Mouse (Mus musculus) lung, postnatal 25 days (tissue): ENCODE results near the gene Tango2.
A peak's percentile ranks its signal among the peaks of the same experiment; 100 is the strongest.

ENCODE experiments used
- DNase-seq: peaks from one replicate; pipeline ENCODE4 v3.0.0; 2022; ENCODE audit warnings: low spot score

Tango2 gene

DNA sequence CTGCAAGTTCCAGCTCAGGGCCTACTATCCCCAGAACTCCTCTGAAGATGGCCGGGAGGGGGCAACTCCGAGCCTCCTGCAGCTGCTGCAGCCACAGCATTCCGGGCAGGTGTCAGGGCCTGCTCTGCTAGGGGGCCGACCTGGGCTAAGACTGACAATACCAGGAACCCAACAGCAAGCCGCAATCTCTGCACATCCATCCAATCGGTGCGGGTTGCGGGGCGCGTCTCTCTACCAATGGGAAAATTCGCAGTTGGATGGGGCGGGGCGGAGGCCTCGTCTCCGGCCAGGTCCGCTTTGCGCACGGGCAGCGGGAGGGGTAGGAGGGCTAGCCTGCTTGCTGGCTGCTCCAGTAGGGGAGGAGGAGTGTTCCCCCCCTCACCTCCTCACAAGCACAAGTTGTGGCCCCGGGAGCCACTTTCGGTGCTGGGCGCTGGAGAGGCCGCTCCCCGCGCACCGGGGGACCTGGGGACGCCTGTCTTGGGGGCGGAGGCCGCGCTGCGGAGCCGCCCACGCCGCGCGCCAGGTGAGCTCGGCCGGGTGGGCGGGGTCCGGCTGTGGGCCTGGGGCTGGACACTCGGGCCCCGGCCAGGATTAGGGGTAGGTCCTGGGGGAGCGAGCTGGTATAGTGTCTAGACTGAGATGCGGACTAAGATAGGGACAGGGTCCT is at the start of gene Tango2, which contains the start of gene Arvcf:
TSS of gene Tango2 (minus strand) at position 173 of the 670 bp plus-strand sequence.
TSS of gene Arvcf (plus strand) at position 252 of the 670 bp plus-strand sequence.
- DNase-seq, result peak; percentile 94

DNA sequence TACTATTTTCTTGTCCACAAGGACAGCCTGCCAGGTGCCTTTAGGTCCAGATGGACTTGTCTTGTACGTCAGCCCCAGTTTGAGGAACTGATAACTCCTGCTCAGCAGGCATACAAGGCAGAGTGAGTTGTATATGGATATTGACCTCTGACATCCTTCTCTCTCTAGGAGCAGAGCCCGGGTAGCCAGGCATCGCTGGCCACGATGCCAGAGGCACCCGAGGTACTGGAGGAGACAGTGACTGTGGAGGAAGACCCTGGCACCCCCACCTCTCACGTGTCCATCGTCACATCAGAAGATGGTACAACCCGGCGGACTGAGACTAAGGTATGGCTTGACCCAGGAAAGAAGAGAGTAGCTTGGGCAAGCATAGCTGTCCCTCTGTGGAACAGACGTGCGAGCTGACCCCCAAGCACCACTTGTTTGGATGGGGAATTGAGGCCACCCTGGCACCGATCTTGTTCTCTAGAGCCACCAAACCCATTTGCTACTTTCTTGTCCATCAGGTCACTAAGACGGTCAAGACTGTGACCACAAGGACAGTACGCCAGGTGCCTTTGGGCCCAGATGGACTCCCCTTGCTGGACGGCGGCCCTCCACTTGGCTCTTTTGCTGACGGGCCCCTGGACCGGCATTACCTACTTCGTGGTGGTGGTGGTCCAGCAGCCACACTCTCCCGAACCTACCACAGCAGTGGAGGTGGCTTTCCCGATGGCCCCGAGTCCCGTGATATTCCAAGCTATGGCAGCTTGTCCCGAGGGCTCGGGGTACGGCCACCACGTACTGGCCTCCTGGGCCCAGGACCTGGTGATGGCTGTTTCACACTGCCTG is 49.1 kb upstream of the Tango2 start:
- DNase-seq, result no peak

DNA sequence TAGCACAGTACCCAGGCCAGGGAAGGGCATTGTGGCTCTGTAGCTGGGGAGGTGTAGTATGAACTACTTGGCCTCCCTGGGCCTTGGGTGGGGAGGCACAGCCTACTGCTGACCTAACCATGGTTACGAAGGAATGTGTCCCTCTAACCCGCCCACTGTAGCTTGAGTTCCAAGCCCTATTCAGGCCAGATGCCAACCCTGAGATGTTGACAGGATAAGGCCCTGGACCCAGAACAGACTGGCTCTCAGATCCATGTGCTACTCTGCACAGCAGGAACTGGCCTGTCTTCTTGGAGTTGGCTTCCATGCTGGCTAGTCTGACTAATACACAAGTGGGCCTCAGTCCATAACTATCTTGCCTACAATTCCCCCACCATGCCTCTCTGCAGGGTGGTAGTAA is 48.3 kb upstream of the Tango2 start:
- DNase-seq, result peak; percentile 83

DNA sequence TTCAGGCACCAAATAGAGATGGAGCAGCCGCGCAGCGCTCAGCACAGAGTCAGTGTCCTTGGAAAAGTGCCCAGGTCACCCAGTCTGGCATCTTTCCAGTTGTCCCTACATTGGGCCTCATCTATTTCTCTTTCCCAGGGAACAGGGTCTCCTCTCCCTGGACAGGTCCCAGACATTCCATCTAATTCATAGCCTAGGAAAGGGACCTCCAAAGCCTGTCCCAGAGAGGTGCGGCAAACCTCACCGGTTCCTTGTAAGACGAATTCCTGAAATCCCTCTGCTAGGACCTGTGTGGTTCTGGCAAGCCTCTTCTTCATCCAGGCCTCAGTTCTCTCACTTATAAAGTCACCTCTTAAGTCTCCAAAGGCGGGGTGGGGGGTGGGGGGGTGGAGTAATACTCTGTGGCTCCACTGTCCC is 47.7 kb upstream of the Tango2 start:
- DNase-seq, result peak; percentile 34

DNA sequence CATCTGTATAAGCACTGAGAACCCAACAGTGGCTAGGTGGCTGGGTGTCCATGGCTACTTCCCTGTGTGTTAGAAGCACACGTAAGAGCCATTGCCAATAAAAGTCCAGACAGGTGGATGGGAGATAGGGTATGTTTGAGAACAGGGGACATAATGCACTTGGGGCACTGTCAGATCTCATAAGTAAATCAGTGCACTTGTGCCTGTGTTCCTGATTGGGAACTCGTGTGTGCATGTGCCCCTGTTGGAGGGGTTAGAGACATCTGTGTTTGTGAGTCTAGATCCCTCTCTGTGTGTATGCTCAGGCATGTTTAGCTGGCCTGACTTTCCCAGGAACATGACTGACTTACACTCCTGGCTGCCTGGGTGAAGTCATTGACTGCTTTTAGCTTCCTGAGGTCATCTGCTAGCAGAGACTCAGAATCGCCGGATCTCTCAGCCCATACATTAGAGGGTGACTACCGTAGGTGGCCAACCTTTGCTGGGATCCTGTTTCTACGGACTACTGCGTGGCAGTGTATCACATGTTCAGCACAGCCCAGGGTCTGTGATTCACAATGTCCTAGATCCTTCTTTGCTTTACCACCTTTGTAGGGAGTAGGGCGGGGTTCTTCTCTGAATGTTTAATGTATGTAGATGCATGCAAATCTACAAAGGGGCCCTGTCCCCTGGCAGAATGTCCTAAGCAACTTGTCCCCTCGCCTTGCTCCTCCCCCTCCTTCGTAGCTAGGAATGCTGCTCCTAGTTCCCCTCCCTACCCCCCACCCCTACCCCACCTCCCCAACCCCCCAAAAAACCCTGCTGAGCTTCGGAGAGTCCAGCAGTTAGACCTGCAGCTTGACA is 47.1 kb upstream of the Tango2 start:
- DNase-seq, result no peak

DNA sequence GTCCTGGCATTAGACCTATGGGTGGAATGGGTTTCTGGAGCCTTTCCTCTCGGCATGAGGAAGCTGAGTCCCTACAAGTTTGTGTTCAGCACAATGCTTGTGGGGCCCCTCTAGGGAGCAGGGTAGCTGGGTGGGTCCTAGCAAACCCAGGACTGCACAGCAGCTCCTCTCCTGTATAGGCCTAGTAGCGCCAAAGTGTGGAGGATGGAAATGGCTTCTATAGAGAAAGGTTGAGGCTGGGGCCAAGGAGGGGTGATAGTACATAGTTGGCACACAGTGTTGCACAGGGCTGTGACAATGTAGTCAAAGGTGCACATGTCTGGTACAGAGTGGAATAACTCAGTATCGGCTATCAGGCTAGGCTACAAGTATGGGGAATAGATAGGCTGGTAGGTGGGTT is 46.2 kb upstream of the Tango2 start:
- no peak for DNase-seq

DNA sequence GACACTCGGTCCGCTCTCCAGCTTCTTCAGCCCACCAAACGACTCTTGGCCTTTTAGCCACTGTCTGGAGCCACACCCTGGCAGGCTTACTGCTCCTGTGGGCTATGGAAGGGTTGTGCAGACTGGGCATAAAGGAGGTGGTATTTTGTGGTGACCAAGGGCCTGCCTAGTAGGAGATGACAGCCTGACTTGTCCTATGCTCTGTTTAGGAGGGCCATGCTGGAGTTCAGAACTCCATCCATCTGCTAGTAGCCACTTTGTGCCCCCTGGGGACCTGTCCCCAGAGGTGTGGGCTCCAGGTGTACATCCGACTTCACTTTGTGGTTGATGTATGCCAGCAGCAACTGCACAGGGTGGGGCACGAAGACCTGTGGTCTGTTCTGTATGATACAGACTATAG is 45.7 kb upstream of the Tango2 start:
- DNase-seq, result no peak

DNA sequence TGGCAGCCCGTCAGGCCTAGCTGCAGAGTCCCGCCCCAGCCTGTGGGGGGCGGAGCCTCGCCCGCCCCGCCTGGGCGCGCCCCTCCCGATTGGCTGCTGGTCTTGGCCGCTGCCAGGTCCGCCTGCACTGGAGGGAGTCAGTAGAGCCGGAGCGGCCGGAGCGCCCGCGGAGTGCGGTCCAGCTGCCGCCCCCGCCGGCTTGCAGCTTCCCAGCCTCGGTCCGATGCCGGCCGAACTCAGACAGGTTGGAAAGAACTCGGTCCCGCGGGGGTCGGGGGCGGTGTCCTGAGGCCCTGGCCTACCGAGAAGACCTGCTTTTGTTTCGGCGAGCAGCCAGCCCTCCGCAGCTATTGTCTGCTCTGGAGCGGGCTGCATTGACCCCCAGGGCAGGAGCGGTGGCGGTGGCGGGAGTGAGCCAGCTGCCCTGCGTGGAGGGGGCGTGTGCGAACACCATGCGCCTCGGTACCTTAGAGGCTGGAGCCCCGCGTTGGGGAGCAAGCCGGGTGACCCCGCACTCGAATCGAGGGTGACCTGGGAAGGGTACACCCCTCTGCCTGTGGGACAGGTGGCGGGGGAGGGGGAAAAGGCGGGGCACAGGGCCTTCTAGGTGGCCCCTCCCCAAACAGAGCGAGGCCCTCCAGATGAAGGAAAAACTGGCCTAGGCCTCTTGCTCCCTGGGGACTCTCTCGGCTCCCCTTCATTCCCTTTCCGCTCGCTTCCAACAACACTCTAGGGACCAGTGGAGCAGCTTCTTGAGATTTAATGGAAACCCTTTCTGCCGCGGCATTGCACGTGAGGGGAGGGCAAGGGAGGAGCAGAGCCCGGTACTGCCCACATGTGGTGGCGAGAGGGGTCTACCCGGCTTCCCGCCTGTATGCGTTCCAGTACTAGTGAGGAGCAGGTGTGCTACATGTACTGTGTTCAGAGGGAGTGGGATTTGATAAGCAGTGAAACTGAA is 44.8 kb upstream of the Tango2 start:
- DNase-seq, result peak; percentile 92

DNA sequence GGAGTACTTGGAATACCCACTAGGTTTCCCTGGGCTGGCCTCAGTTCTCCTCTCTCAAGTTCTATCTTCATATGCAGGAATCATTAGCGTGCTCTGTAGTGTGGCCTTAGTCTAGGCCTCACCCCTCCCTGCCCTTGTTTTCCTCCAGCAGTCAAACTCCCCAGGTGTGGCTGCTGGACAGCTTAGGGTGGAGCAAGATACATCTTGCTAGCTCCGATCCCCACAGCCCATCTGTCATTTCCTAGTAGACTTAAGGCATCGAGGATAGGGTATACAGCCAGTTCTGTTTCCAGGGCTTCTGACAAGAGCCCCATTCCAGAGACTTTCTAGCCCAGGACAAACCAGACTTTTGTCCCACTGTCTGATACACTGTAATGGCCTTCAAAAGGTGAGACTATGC is 43.8 kb upstream of the Tango2 start:
- DNase-seq, result no peak

DNA sequence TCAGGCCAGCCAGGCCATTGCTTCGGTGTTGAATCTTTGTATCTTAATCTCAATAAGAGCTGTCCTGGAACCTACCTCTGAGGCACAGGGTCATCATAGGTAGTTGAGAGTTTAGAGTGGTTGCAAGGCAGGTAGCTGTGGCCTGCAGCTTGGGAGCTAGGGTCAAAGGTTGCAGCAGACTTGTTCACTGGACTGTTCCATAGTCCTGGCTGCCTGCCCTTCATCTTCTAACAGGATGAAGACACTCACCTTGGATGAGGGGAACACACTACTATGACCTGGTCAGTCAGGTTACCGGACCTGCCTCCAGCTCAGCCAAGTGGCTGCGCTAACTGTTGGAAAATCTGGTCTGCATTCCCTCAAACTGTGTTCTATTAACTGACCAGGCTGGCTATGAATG is 43.2 kb upstream of the Tango2 start:
- no peak for DNase-seq

DNA sequence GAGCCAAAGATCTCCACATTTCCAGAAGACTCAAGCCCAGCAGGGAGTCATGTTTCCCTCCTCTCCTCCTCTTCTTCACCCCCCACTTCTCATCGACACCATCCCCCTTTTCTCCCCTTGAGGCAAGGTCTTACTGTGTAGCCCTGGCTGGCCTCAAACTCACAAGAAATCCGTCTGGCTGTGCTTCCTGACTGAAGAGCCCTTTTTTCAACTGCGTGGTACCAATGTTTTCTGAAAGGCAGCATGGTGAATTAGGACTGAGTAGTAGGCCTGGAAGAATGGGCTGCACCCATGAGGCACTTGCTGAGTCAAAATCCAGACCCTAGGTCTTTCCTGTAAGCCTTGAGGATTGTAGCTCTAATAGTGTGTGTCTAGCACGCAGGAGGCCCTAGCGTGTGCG is 42.5 kb upstream of the Tango2 start:
- DNase-seq, result no peak

DNA sequence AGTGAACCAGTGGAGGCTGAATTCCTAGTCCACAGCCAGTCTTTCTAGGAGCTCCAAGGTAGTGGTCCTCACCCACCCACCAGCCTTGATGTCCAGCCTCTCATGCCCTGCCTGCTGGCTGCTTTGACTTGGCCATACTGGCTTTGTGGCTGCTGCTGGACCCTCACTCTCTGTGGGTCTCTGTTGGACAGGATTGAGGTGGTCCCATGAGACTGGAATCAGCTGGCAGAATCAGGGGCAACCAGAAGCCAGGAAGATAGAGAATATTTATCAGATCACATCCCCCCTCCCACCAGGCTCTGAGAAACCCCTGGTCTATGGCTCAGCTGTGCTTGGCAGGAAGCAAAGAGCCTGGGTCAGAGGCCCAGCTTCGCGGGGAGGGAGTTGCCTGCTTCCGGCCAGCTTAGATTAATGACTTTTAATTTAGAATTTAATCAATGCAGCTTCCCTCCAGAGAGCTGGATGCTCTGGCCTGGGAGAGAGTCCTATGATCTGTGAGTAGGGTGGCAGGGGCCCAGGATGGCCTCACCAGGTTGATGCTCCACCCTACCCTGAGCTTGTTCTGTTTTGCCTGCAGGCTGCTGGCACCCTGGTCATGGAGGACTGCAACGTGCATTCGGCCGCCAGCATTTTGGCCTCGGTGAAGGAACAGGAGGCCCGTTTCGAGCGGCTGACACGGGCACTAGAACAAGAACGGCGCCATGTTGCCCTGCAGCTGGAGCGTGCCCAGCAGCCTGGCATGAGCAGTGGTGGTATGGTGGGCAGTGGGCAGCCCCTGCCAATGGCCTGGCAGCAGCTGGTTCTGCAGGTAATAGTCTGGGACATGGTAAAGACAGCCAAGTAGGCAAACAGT is 40.9 kb upstream of the Tango2 start:
- DNase-seq, result no peak

DNA sequence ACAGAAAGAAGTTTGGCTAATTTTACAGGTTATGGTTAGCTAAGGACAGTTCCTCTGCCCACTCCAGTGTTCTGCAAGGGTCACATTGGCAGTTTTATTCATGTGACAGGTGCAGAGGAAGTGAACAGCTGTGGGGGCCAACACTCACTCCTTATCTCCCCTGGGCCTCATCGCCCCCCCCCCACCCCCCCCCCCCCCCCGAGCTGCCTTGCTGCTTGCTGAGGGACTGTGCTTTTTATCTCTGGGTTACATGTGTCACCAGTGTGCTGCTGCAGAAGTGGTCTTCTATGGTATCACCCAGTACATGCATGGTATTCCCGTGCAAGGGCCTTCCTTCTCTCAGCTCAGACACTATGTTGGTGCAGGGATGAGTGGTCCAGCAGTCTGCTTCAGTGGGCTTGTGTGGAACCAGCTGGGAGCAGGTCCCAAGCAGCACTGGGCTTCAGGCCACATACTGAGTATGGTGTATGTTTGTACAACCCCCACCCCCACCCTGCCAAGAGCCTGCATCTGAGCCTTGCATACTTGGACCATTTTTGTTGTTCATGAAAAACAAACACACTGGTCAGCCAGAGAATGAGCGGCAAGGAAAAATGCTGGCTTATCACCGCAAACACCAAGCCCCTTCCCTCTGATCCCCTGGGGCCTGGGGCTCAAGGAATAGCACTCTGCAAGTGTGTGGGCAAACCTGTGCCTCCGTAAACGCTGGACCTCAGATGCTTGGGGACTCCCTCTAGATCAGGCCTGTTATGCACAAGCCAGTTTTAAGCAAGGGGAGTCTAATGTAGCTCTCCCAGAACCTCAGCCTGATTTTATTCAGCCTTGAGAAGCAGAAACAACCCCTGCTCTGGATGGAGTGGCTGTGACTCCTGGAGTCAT is 40.0 kb upstream of the Tango2 start:
- no peak for DNase-seq

DNA sequence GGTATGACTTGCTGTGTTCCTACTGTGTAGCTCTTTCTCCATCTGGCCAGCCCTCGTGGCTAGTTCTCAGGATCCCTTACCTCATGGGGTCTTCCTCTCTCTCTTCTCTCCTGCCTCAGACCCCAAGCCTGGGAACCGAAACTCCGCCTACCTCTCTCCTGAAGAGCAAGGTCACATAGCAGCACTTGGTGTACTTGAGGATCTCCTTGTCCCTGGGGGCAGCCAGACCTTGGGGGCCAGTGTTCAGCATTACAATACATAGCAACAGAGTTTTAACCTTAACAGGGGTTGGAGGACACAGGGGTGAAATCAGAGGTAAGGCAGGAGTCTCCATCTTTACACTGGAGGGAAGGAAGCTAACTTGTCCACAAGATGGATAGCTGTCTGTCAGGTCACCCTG is 39.1 kb upstream of the Tango2 start:
- no peak for DNase-seq

DNA sequence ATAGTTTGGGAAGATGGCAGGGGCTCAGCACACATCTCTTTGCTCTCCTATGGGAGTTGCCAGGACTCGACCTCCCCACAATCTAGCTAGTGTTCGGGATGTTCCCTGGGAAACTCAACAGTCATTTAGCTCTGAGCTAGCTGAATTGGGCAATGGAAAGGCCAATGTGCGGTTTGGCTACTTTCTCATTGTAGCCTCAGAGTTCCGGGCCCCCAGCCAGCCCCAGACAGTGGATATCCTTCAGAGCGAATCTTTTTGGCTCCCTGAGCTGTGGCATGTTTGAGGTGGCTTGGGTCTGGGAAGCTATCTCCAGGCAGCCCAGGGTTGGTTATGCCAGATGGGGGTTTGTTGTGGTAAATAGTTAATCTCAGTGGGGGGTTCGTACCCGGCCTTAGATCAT is 38.5 kb upstream of the Tango2 start:
- no peak for DNase-seq

DNA sequence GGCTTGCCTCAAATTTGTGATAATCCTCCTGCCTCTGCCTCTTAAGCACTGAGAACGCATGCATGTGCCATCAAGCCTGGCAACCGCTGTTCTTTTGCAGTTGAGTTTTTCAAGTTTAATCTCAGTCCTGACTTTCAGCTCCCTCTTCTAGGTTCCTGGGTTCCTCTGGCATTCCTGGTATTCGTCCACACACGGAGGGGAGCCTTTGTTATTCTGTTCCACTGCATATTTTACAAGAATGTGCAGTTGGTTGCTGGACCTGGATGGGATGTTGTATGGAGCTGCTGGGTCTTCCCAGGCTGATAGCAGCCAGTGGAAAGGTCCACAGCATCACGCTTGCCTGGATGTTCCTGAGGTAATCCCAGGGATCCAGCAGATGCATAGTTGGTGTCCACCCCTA is 37.5 kb upstream of the Tango2 start:
- no peak for DNase-seq

DNA sequence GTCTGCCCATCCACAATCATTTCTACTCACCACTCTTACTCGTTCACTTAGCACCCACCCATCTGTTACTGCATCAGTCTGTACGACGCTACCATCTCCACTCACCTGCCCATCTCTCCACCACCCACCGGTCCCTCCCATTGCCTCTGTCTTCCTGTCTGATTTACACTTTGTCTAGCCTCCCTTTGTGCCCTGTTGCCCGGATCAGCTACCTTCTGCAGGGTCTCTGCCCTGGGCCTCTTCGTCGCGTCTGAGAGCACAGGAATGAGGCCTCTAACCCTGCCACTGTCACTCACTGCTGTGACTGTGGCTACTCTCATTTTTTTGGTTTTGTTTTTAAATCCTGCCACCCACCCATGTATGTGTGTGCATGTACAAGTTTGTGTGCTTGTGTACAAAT is 36.8 kb upstream of the Tango2 start:
- DNase-seq, result no peak

DNA sequence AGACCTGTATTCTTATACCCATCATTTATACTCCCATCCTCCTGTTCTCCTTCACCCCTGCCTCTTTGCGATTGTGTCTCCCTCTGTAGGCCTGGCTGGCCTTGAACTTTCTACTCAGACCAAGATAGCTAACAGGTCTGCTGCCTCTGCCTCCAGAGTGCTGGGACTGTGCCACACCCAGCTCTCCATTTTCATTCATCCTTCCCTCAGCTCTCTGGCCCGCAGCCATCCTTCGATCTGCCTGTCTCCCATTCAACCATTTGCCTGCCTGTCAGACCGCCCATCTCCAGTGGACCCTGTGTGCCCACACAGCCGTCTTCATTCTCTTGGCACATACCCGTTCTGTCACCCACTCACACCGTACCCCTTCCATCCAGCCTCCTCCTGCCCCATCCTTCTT is 36.3 kb upstream of the Tango2 start:
- DNase-seq, result no peak

DNA sequence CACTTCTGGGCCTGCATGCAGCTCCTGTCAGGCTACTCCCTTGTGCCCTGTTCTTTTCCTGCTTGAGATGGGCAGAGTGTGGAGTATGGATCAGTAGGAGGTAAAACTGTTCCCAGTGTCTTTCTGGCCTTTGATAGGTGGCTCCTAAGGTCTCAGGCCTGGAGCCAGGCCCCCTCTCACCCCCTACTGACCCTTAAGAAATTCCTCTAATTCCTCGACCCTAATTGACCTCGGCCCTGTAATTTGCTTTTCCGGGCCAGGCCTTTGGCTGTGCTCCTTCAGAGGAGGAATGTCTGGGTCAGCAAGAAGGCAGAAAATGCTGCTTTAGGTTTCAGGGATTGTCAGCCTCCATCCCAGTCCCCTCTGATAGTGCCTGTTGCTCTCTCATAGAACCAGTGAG is 35.9 kb upstream of the Tango2 start:
- peak; percentile 34 for DNase-seq
